Mouse (Mus musculus) layer of hippocampus, adult 18-20 months (tissue): ENCODE results near the gene Ubtf. TPM values are rescaled to one million over a fixed set of nuclear protein-coding genes. Genes with fewer than 3 reads are reported as not detected.
A peak's percentile ranks its signal among the peaks of the same experiment; 100 is the strongest.

Source experiments
- DNase-seq, 2 experiments: peaks; one replicate each; pipeline ENCODE4 v3.0.0; 2022; ENCODE audit warnings: low spot score in 2 of 2
- total RNA-seq, 2 experiments: library from RNA; stranded (reverse); gene quantifications; 2 replicates each; pipeline ENCODE4 v1.2.3; 2021

Gene Ubtf
- total RNA-seq, 2 experiments from 2014 or later = 131 to 135 TPM

- peak; percentile 53 to 61 for DNase-seq
Observed at GRCm38 (mm10) chr11:102318576-102319409, 749 bp downstream of the Ubtf start.

DNA sequence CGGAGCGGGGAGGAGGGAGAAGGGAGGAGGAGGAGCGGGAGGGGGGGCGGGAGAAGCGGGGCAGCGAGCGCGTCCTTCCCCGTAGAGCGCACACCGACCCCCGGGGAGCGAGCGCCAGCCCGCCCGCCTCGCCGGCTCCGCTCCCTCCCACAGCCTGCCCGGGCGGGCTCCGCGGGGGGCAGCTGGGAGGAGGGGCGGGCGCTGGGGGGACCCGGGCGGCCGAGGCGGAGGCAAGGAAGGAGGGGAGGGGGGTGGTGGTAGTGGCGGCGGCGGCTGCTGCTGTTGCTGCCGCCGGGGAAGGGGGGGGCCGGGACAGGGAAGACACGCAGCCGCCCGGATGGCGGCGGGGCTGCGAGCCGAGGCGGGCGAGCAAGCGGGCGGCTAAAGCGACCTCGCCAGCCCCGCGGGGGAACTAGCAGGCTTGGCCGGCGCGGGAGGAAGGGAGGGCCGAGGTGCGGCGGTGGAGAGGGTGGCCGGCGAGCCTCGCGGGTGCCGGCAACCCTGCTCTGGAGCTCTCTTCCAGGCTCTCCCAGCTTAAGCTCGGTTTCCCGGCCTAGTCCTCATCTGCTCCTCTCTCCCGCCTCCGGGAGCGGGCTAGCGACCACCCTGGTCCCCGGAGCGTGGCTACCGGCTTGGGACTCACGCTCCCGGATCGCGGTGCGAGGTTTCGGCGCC, 1.5 kb downstream of the Ubtf start:
- DNase-seq = peak in 1 of 2 experiments; percentile 61

- peak; percentile 50 to 74 for DNase-seq
Observed at GRCm38 (mm10) chr11:102317298-102317900, 2.1 kb downstream of the Ubtf start.

GRCm38 (mm10) chr11:102316572-102317297, 2.8 kb downstream of the Ubtf start:
- peak; percentile 85 to 87 for DNase-seq

GRCm38 (mm10) chr11:102315690-102316571, 3.6 kb downstream of the Ubtf start:
- no peak for DNase-seq

- no peak for DNase-seq
Observed at GRCm38 (mm10) chr11:102314321-102314720, 5.2 kb downstream of the Ubtf start.

- DNase-seq = no peak
Observed at GRCm38 (mm10) chr11:102312586-102312985, 7.0 kb downstream of the Ubtf start.

- no peak for DNase-seq
Observed at GRCm38 (mm10) chr11:102311966-102312365, 7.6 kb downstream of the Ubtf start.

- DNase-seq = no peak
Observed at GRCm38 (mm10) chr11:102310768-102311695, 8.5 kb downstream of the Ubtf start.

DNA sequence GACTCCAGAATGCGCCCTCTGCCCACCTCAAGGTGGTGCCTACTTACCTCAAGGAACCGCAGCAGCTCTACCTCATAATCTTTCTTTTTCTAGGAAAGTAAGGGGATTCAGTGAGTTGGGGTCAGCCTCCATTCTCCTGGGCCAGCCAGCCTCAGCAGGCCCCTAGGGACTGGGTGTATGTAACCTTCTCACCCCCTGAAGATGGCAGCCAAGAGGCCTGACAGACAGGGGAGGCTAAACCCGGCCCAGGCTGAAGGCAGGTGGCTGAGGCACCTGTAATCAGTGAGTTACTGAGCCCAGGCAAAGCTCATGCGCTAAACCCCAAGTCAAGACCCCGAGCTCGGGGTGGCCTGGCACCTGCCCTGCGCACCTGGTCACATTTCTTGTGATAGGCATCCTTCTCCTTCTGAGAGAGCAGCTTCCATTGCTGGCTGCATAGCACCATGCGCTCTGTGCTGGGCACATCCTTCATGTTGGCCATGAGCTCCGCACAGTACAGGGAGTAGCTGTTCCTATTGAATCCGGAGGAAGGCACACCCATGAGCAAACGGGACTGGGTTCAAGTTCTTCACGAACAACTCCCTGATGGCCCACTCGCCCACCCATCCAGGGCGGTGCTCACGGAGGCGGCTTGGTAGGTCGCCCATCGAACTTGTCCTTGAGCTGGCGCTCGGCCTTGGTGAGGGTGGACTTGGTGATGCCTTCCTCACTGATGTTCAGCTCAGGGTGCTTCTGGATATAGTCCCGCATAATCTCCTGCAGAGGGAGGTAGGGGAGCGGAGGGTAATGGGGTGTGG, 9.5 kb downstream of the Ubtf start:
- no peak for DNase-seq

DNA sequence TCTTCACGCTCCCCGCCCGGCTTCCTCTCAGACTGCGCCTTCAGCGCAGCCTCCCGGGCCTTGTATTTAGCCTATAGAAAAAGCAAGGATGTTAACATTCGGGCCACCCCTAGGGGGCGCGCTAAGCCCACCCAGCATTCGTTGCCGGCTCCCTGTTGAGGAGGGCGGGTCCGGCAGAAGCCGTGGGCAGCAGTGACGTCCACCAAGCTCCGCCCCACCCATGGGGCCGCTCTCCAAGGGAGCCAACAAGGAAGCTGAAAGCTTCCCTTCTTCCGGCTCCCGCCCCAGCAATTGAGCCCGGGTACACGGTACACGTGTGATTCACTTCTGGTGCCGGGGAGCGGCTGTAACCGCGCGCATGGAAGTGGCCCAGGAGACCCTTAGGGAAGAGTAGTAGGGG, 10.6 kb downstream of the Ubtf start:
- DNase-seq = peak; percentile 95 to 97

- DNase-seq = no peak
Observed at GRCm38 (mm10) chr11:102308104-102308503, 11.4 kb downstream of the Ubtf start.

DNA sequence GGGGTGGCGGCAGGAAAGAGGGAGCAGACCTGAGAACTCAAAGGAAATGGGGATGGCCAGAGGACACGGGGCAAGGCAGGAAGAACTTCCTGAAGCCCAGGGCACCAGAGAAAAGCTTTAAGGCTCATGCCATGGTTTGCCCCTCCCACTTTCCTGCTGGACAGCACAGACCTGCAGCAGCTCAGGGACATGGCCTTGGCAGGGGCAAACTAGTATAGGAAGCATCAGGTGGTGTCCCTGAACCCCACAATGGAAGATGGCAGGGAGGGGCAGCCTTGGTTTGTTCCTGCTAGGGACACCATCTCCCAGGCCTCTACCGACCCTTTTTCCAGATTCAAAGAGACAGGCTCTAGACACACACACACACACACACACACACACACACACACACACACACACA, 14.2 kb downstream of the Ubtf start:
- no peak for DNase-seq

DNA sequence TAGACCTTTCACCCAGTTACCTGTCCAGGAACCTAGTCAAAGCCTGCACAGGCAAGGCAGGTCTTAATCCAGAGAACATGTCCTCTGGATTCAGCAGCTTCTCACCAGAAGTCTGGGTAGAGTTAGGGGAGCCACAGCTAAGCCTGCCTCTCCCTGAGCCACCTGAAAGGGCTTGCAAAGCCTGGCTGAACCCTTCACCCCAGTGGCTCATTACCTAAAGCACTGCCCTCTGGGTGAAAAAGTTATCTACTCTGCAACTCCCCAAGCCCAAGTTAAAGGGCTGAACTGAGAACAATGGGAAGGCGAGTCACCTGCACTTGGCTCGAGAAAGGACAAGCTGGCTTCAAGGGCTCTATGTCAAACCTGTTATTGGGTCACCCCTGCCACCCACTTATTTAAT, 15.4 kb downstream of the Ubtf start:
- no peak for DNase-seq

GRCm38 (mm10) chr11:102299839-102300238, 19.7 kb downstream of the Ubtf start:
- no peak for DNase-seq

DNA sequence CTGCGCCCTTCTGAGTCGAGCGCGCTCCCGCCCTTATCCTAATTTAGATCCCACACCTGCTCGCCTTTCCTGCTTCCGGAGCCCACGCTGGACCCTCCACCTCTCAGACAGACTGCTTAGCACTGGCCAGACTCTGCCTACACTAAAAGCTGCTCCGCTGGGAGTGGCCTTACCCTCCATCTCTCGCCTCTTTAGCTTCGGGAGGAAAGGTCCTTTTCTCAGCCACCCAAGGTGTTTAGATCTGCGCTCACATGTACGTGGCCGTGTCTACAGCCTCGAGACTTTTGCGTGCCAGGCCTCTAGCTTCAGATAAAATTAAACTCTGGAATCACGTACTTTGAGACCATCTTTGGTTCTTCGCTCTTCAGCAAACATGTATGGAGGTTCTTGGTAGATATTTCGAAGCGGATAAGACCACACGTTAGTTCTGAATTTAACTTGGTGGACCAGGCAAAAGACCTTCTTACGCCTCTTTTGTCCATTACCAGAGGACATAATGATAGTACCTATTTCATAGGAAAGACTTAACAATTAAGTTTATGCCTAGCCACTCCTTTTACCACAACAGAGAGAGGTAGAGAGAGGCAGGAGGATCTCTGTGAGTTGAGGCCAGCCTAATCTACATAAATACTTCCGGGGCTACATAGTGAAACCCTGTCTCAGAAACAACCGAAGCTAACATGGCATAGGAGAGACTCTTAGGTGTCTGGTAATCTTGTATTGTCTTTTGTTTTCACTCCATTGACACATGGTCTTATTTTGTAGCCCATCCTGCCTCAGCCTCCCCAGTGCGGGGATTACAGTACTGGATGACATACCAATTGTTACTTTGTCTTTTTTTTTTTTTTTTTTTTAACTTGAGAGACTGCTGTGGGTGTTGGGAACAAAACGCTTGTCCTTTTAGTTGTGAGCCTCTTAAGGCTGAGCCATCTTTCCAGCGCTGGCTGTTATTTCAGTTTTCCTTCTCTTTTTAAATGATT, 21.7 kb downstream of the Ubtf start:
- DNase-seq = no peak
